Mouse (Mus musculus): Measurements from ENCODE around the gene Sfmbt1. TPM values are rescaled to one million over a fixed set of nuclear protein-coding genes. Genes with fewer than 3 reads are reported as not detected.

The Sfmbt1 gene
- total RNA-seq, 1 experiment: 7.0 TPM

- no peak overlapping the region for H3K9ac ChIP-seq (ENCODE audit: insufficient read depth, low read depth, low read length, poor library complexity, severe bottlenecking)
- H3K4me1 ChIP-seq (ENCODE audit: control insufficient read depth in 2 of 2, insufficient read depth in 2 of 2, low read length in 2 of 2, poor library complexity in 1 of 2): peaks cover 0 to 12% of the 10 kb centered on the region in 2 experiments; a peak in 2 of 4 replicates
- peaks cover 6% of the 10 kb centered on the region; the same call in 1 of the 2 replicates for H3K36me3 ChIP-seq (ENCODE audit: control insufficient read depth, insufficient read depth, low read length, poor library complexity, severe bottlenecking)
- H3K4me3 ChIP-seq (ENCODE audit: insufficient read depth in 1 of 2, low read depth in 1 of 2, low read length in 2 of 2, poor library complexity in 1 of 2, severe bottlenecking in 1 of 2): no peak overlapping the region
- no peak for TF ChIP-seq HCFC1 (IDR thresholded peaks at IDR 0.05; ENCODE audit: borderline replicate concordance, insufficient read depth, low read length)
- TF ChIP-seq ZC3H11A (IDR thresholded peaks at IDR 0.05; ENCODE audit: borderline replicate concordance, low read depth, low read length): no peak
- TF ChIP-seq CHD2 (IDR thresholded peaks at IDR 0.05; ENCODE audit: low read depth, low read length): no peak
- no peak for TF ChIP-seq MAFK (IDR thresholded peaks at IDR 0.05; ENCODE audit: insufficient read depth, low read depth, low read length)
- no peak for TF ChIP-seq ZNF384 (IDR thresholded peaks at IDR 0.05; ENCODE audit: low read depth, low read length)
- H3K9me3 ChIP-seq (ENCODE audit: control insufficient read depth, insufficient read depth, low read depth, low read length): no peaks in the 10 kb centered on the region
- in situ Hi-C loops (cut with MboI; ENCODE audit: low sequenced_read_pairs in 2 of 2, unreplicated experiment in 2 of 2): no loop called here
- no peak overlapping the region for H3K27ac ChIP-seq (ENCODE audit: insufficient read depth, low read depth, low read length, poor library complexity, severe bottlenecking)
- peak; percentile 60 for DNase-seq (ENCODE audit: low read depth, low spot score)
Measured at GRCm38 (mm10) chr14:30867042-30867441, 152.4 kb downstream of the Sfmbt1 start.

GRCm38 (mm10) chr14:30868826-30869225, 154.2 kb downstream of the Sfmbt1 start:
- Histone ChIP-seq H3K4me3 (ENCODE audit: insufficient read depth in 1 of 2, low read depth in 1 of 2, low read length in 2 of 2, poor library complexity in 1 of 2, severe bottlenecking in 1 of 2) (no peak overlapping the region), H3K27ac (ENCODE audit: insufficient read depth, low read depth, low read length, poor library complexity, severe bottlenecking) (no peak overlapping the region), H3K4me1 (ENCODE audit: control insufficient read depth in 2 of 2, insufficient read depth in 2 of 2, low read length in 2 of 2, poor library complexity in 1 of 2) (peaks cover 0 to 12% of the 10 kb centered on the region in 2 experiments; a peak in 2 of 4 replicates), H3K36me3 (ENCODE audit: control insufficient read depth, insufficient read depth, low read length, poor library complexity, severe bottlenecking) (peaks cover 12% of the 10 kb centered on the region; the same call in 1 of the 2 replicates), H3K9ac (ENCODE audit: insufficient read depth, low read depth, low read length, poor library complexity, severe bottlenecking) (no peak overlapping the region), H3K9me3 (ENCODE audit: control insufficient read depth, insufficient read depth, low read depth, low read length) (no peaks in the 10 kb centered on the region)
- TF ChIP-seq ZNF384 (IDR thresholded peaks at IDR 0.05; ENCODE audit: low read depth, low read length) (no peak), HCFC1 (IDR thresholded peaks at IDR 0.05; ENCODE audit: borderline replicate concordance, insufficient read depth, low read length) (no peak), ZC3H11A (IDR thresholded peaks at IDR 0.05; ENCODE audit: borderline replicate concordance, low read depth, low read length) (no peak), CHD2 (IDR thresholded peaks at IDR 0.05; ENCODE audit: low read depth, low read length) (no peak), MAFK (IDR thresholded peaks at IDR 0.05; ENCODE audit: insufficient read depth, low read depth, low read length) (no peak)
- DNase-seq (ENCODE audit: low read depth, low spot score): no peak
- in situ Hi-C loops (cut with MboI; ENCODE audit: low sequenced_read_pairs in 2 of 2, unreplicated experiment in 2 of 2): no loop called here

- Histone ChIP-seq H3K27ac (ENCODE audit: insufficient read depth, low read depth, low read length, poor library complexity, severe bottlenecking) (no peak overlapping the region), H3K9me3 (ENCODE audit: control insufficient read depth, insufficient read depth, low read depth, low read length) (no peaks in the 10 kb centered on the region), H3K36me3 (ENCODE audit: control insufficient read depth, insufficient read depth, low read length, poor library complexity, severe bottlenecking) (peaks cover 14% of the 10 kb centered on the region; the same call in 1 of the 2 replicates), H3K4me3 (ENCODE audit: insufficient read depth in 1 of 2, low read depth in 1 of 2, low read length in 2 of 2, poor library complexity in 1 of 2, severe bottlenecking in 1 of 2) (no peak overlapping the region), H3K4me1 (ENCODE audit: control insufficient read depth in 2 of 2, insufficient read depth in 2 of 2, low read length in 2 of 2, poor library complexity in 1 of 2) (peaks cover 0 to 12% of the 10 kb centered on the region in 2 experiments; a peak in 2 of 4 replicates), H3K9ac (ENCODE audit: insufficient read depth, low read depth, low read length, poor library complexity, severe bottlenecking) (peak overlapping the region; percentile 13; the same call in 1 of the 2 replicates)
- in situ Hi-C loops (cut with MboI; ENCODE audit: low sequenced_read_pairs in 2 of 2, unreplicated experiment in 2 of 2): no loop called here
- no peak for TF ChIP-seq MAFK (IDR thresholded peaks at IDR 0.05; ENCODE audit: insufficient read depth, low read depth, low read length)
- no peak for TF ChIP-seq ZC3H11A (IDR thresholded peaks at IDR 0.05; ENCODE audit: borderline replicate concordance, low read depth, low read length)
- no peak for TF ChIP-seq CHD2 (IDR thresholded peaks at IDR 0.05; ENCODE audit: low read depth, low read length)
- TF ChIP-seq HCFC1 (IDR thresholded peaks at IDR 0.05; ENCODE audit: borderline replicate concordance, insufficient read depth, low read length): no peak
- TF ChIP-seq ZNF384 (IDR thresholded peaks at IDR 0.05; ENCODE audit: low read depth, low read length): no peak
- DNase-seq (ENCODE audit: low read depth, low spot score): peak; percentile 28
Measured at GRCm38 (mm10) chr14:30869391-30869801, 154.7 kb downstream of the Sfmbt1 start.

- Histone ChIP-seq H3K9me3 (ENCODE audit: control insufficient read depth, insufficient read depth, low read depth, low read length) (no peaks in the 10 kb centered on the region), H3K4me3 (ENCODE audit: insufficient read depth in 1 of 2, low read depth in 1 of 2, low read length in 2 of 2, poor library complexity in 1 of 2, severe bottlenecking in 1 of 2) (no peak overlapping the region), H3K9ac (ENCODE audit: insufficient read depth, low read depth, low read length, poor library complexity, severe bottlenecking) (no peak overlapping the region), H3K4me1 (ENCODE audit: control insufficient read depth in 2 of 2, insufficient read depth in 2 of 2, low read length in 2 of 2, poor library complexity in 1 of 2) (peaks cover 0 to 12% of the 10 kb centered on the region in 2 experiments; a peak in 2 of 4 replicates), H3K36me3 (ENCODE audit: control insufficient read depth, insufficient read depth, low read length, poor library complexity, severe bottlenecking) (peaks cover 13% of the 10 kb centered on the region; the same call in 1 of the 2 replicates), H3K27ac (ENCODE audit: insufficient read depth, low read depth, low read length, poor library complexity, severe bottlenecking) (no peak overlapping the region)
- in situ Hi-C loops (cut with MboI; ENCODE audit: low sequenced_read_pairs in 2 of 2, unreplicated experiment in 2 of 2): no loop called here
- no peak for DNase-seq (ENCODE audit: low read depth, low spot score)
- TF ChIP-seq ZC3H11A (IDR thresholded peaks at IDR 0.05; ENCODE audit: borderline replicate concordance, low read depth, low read length): no peak
Measured at GRCm38 (mm10) chr14:30870206-30871147, 155.8 kb downstream of the Sfmbt1 start.

Other genes starting within 250 kb of the Sfmbt1 start
- 27.8 and 30.6 TPM in 2 replicates for gene Dcp1a, start 235.3 kb upstream of the Sfmbt1 start, total RNA-seq (2012; rRNA removed)
- 0.32 and 0.36 TPM in 2 replicates for gene Cacna1d, start 223.4 kb upstream of the Sfmbt1 start, total RNA-seq (2012; rRNA removed)
- gene Tkt, start 166.5 kb upstream of the Sfmbt1 start, total RNA-seq (2012; rRNA removed): 740 and 1,077 TPM in 2 replicates
- 43.8 and 60.3 TPM in 2 replicates for gene Prkcd, start 88.6 kb upstream of the Sfmbt1 start, total RNA-seq (2012; rRNA removed)
- gene Rft1, start 60.5 kb upstream of the Sfmbt1 start, total RNA-seq (2012; rRNA removed): 15.7 and 22.4 TPM in 2 replicates
- 21.8 and 33.2 TPM in 2 replicates for gene Tmem110, start 110.7 kb downstream of the Sfmbt1 start, total RNA-seq (2012; rRNA removed)
- 0.58 and 0.74 TPM in 2 replicates for gene Mustn1, start 164.4 kb downstream of the Sfmbt1 start, total RNA-seq (2012; rRNA removed)
- 0.18 TPM in 1 of 2 replicates, not detected in the other for gene Itih4, start 171.6 kb downstream of the Sfmbt1 start, total RNA-seq (2012; rRNA removed)
- gene Itih3, start 208.9 kb downstream of the Sfmbt1 start, total RNA-seq (2012; rRNA removed): 0.16 and 0.40 TPM in 2 replicates
- gene Itih1, start 228.4 kb downstream of the Sfmbt1 start, total RNA-seq (2012; rRNA removed): 0.04 TPM in 1 of 2 replicates, not detected in the other
- 15.0 and 16.8 TPM in 2 replicates for gene Nek4, start 236.5 kb downstream of the Sfmbt1 start, total RNA-seq (2012; rRNA removed)

All from ES-E14 (cell line).